Mouse (Mus musculus): ENCODE measurements around the gene Pakap.

GRCm38 (mm10) chr4:57895140-57895539 is 327.2 kb downstream of the Pakap start:
- no peak for TF ChIP-seq CTCF (IDR thresholded peaks at IDR 0.05; ENCODE audit: extremely low read depth, insufficient read length, insufficient replicate concordance, low read depth, low read length)
- no peak for TF ChIP-seq POLR2A (IDR thresholded peaks at IDR 0.05; ENCODE audit: low read depth, low read length)

Data from small intestine, adult 2 months (tissue).